Mouse (Mus musculus): ENCODE data around the gene Fam114a2. TPM values are rescaled to one million over a fixed set of nuclear protein-coding genes. Genes with fewer than 3 reads are reported as not detected.

The Fam114a2 gene
- total RNA-seq, 2 experiments from 2014 or later: 32.1 to 39.8 TPM

DNA sequence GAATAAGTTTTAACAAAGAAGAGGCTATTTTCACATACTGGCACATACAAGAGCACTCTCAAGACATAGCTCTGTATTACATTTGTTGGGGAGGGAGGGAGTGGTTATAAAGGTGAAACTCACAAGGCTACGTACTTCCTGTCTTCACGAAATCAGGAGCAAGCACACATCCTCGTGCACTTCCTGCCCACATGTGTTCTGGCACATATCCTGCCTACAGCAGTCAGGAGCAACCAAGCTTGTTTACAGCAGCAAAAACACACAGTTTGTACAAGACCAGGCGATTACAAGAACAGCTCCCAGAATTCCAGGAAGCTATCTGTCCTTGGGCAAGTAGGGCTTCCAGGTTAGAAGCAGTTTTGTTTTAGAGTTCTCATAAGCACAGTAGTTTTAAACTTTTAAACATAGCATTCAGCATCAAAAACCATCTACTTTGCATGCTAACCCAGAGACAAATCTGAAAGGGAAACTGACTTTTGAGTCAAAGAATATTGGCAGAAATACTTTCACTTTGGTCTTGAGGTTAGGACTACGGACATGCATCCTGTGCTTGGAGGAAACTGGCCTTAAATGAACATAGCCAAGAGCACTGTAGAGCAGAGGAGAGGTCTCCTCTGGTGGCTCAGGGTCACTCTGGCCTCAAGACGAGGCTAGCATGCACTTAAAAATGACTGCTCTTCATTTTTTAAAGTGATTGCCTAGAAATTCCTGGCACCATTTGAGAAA lies 73.0 kb downstream of the Fam114a2 start:
- peak; percentile 68 for ATAC-seq (replicated peaks; ENCODE audit: poor library complexity)

GRCm38 (mm10) chr11:57434153-57434552 lies 84.3 kb downstream of the Fam114a2 start:
- peak; percentile 39; the same call in 1 of the 2 replicates for ATAC-seq (replicated peaks; ENCODE audit: poor library complexity)

Other genes with a start within 250 kb of the Fam114a2 start
- 24.0 and 25.7 TPM in 2 replicates for gene Mfap3, start within 50 bp of the Fam114a2 start, total RNA-seq (2015)
- gene Mfap3, start within 50 bp of the Fam114a2 start, total RNA-seq (2017): 24.0 and 26.7 TPM in 2 replicates
- gene Galnt10, start 126.8 kb upstream of the Fam114a2 start, total RNA-seq (2015): 4.0 and 4.8 TPM in 2 replicates
- 7.0 and 8.8 TPM in 2 replicates for gene Galnt10, start 126.8 kb upstream of the Fam114a2 start, total RNA-seq (2017)

Data from megakaryocyte progenitor cell, adult 5-6 weeks (primary cell).